Mouse (Mus musculus): ENCODE results near the gene Idnk.
"Not testable (repeated sequence)": the region's sequence is repeated elsewhere in the genome, so short reads cannot be mapped to it uniquely, and the experiment has no call there.

Idnk gene

GRCm38 (mm10) chr13:58146603-58147002, 10.8 kb upstream of the Idnk start:
- DNase-seq (ENCODE audit: low spot score in 2 of 2): not testable (repeated sequence)

GRCm38 (mm10) chr13:58147760-58148159, 9.7 kb upstream of the Idnk start:
- DNase-seq (ENCODE audit: low spot score in 2 of 2): no peak

GRCm38 (mm10) chr13:58148256-58148831, 9.1 kb upstream of the Idnk start:
- peak in 1 of 2 experiments; percentile 34 for DNase-seq (ENCODE audit: low spot score in 2 of 2)

GRCm38 (mm10) chr13:58149033-58149558, 8.4 kb upstream of the Idnk start:
- DNase-seq (ENCODE audit: low spot score in 2 of 2): no peak

GRCm38 (mm10) chr13:58149629-58150028, 7.8 kb upstream of the Idnk start:
- no peak for DNase-seq (ENCODE audit: low spot score in 2 of 2)

- DNase-seq (ENCODE audit: low spot score in 2 of 2): no peak
Measured at GRCm38 (mm10) chr13:58150442-58150841, 7.0 kb upstream of the Idnk start.

GRCm38 (mm10) chr13:58156031-58156430, 1.4 kb upstream of the Idnk start:
- no peak for DNase-seq (ENCODE audit: low spot score in 2 of 2)

- no peak for DNase-seq (ENCODE audit: low spot score in 2 of 2)
Measured at GRCm38 (mm10) chr13:58157036-58157435, 413 bp upstream of the Idnk start.

- DNase-seq (ENCODE audit: low spot score in 2 of 2): peak; percentile 75 to 90
Measured at GRCm38 (mm10) chr13:58158099-58158912, 857 bp downstream of the Idnk start.

GRCm38 (mm10) chr13:58160761-58161160, 3.3 kb downstream of the Idnk start:
- DNase-seq (ENCODE audit: low spot score in 2 of 2): no peak

GRCm38 (mm10) chr13:58163343-58163742, 5.9 kb downstream of the Idnk start:
- no peak for DNase-seq (ENCODE audit: low spot score in 2 of 2)

- no peak for DNase-seq (ENCODE audit: low spot score in 2 of 2)
Measured at GRCm38 (mm10) chr13:58168119-58168518, 10.7 kb downstream of the Idnk start.

- no peak for DNase-seq (ENCODE audit: low spot score in 2 of 2)
Measured at GRCm38 (mm10) chr13:58176105-58176504, 18.7 kb downstream of the Idnk start.

GRCm38 (mm10) chr13:58177511-58178208, 20.2 kb downstream of the Idnk start:
- DNase-seq (ENCODE audit: low spot score in 2 of 2): peak; percentile 100

GRCm38 (mm10) chr13:58181607-58182551, 24.4 kb downstream of the Idnk start:
- DNase-seq (ENCODE audit: low spot score in 2 of 2): no peak

- no peak for DNase-seq (ENCODE audit: low spot score in 2 of 2)
Measured at GRCm38 (mm10) chr13:58184111-58184510, 26.7 kb downstream of the Idnk start.

GRCm38 (mm10) chr13:58186281-58186680, 28.8 kb downstream of the Idnk start:
- DNase-seq (ENCODE audit: low spot score in 2 of 2): no peak

GRCm38 (mm10) chr13:58187751-58188150, 30.3 kb downstream of the Idnk start:
- DNase-seq (ENCODE audit: low spot score in 2 of 2): no peak

GRCm38 (mm10) chr13:58188412-58188811, 31.0 kb downstream of the Idnk start:
- peak; percentile 69 to 90 for DNase-seq (ENCODE audit: low spot score in 2 of 2)

GRCm38 (mm10) chr13:58189473-58189872, 32.0 kb downstream of the Idnk start:
- no peak for DNase-seq (ENCODE audit: low spot score in 2 of 2)

GRCm38 (mm10) chr13:58191516-58191915, 34.1 kb downstream of the Idnk start:
- DNase-seq (ENCODE audit: low spot score in 2 of 2): no peak
